Mouse (Mus musculus) kidney, adult 2 months (tissue): Measurements from ENCODE around the gene B3gnt8.
"Not testable (repeated sequence)": the region's sequence is repeated elsewhere in the genome, so short reads cannot be mapped to it uniquely, and the experiment has no call there.

Source experiments
- CTCF ChIP-seq: fragments of 200-500 bp; conservative IDR thresholded peaks from 2 replicates; pipeline ENCODE4 v1.5.1; 2011; ENCODE audit warnings: low read depth, mild to moderate bottlenecking, control low read depth, low read length, moderate library complexity, mixed read lengths; ENCODE audit not compliant: insufficient read depth, insufficient read length
- POLR2A ChIP-seq: fragments of 200-500 bp; IDR thresholded peaks from one replicate; pipeline ENCODE4 v1.6.1; 2011; ENCODE audit warnings: low read depth, low read length, control low read depth

DNA sequence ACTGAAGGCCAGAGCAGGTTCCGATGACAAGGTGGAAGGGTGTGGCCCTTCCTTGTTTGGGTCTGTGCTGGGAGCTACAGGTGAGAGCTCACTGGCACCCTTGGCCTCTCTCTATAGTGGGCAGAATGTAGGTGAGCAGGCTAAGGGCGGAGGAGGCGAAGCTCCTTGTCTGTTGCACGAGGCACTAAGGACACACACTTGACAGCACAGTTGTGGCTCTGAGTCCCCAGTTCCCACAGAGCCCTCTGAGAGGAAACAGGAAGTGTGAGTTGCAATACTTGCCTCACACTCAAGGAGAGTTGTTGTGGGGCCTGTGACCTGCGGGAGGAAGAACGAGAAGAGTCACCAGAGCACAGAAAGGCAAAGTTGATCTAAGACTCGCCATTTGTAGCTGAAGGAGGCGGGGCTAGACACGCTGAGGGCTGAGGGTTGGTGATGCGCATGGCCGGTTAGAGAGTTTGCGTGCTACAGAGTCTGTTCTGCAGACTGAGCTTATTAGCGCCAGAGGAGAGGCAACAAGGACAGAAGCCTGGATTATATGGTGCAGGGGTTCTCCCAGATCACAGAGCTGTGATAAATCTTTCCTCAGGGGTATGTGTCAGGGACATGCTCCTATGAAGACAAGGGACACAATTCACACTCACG, 49.5 kb upstream of the B3gnt8 start:
- not testable (repeated sequence) for TF ChIP-seq CTCF, POLR2A
